Mouse (Mus musculus) CD8-positive naive resting alpha-beta T cell, adult 57 days (primary cell): ENCODE results near the gene Mettl13. TPM values are rescaled to one million over a fixed set of nuclear protein-coding genes. Genes with fewer than 3 reads are reported as not detected.

Source experiments
- total RNA-seq: library from RNA; stranded (reverse); gene quantifications from one replicate; pipeline ENCODE4 v1.2.4, GENCODE M21; 2023

Mettl13 gene
- 14.6 TPM for total RNA-seq

DNA sequence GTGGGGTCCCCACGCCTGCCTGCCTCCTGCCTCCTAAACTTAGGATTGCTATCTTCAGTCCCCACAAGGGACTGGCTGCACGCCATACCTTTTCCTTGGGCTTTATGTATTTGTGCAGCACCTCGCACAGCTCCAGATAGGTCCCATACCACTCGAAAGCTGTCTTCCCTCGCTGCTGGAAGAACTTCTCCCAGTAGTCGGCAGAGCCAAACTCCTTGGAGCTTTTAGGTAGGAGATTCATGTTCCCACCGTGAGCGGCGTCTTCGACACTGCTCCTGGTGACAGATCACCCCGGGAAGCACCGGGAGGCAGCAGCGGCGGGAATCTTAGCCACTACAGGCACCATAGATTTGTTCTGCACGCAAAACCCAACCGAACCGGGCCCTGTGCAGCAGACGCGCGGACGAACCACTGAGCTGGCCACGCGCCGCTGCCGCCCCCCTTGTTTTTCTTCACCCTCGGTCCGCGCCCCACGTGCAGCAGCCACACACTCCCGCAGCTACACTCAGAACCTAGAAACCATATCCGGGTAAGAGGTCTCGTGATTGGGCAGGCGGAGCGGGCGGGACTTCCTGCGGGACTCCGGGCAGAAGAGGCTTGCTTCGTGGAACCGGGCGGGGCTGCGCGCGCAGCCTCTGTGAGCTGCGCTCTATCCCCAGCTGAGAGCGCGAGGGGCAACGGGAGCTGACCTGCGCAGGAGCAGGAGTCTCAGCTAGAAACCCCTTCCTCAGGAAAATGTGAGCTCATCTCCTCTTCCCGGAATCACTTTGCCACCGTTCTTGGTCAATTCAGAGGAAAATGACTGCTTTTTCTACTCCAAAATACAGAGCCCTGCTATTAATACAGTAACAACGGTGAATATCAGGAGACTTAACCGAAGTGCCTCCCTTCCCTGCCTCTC lies at the start of gene Mettl13:
Gene Mettl13 (minus strand): TSS at position 536 of the 901 bp plus-strand sequence.

DNA sequence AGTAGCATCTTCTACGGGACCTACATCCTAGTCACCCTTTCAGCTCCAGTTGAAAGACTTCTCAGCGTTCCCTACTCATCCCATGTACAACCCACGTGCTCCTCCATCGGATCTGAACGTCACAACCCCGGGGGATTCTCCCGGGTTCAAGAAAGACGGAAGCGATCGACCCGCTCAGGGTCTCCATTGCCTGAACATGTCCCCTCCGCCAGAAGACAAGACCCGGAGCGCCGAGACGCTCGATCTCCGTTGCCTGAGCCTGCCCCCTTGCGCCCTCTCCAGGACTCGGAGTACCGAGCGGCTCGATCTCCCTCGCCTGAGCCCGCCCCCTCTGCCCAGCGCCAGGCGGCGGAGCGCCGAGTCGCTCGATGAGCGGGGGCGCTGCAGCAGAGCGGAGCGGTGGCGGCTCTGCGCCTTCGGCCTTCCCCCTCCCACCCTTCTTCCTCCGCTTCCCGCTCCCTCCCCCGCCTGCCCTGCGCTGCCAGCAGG lies 22.0 kb upstream of the Mettl13 start, which contains the start of gene Vamp4:
Gene Vamp4 (plus strand): TSS at position 256 of the 489 bp plus-strand sequence.

Other genes starting within 250 kb of the Mettl13 start
- 0.28 TPM for gene Dnm3, start 70.5 kb downstream of the Mettl13 start, total RNA-seq
- gene Vamp4, start 22.0 kb upstream of the Mettl13 start, total RNA-seq = 53.9 TPM
- not detected for gene Myoc, start 90.6 kb upstream of the Mettl13 start, total RNA-seq
- not detected for gene Myocos, start 109.7 kb upstream of the Mettl13 start, total RNA-seq
- 501 TPM for gene Prrc2c, start 192.0 kb upstream of the Mettl13 start, total RNA-seq